Mouse (Mus musculus) c-Kit-positive CD71-positive TER-119-negative erythroid progenitor cells, embryonic 14.5 days (primary cell): ENCODE data around the gene Pcnx.

Source experiments
- DNase-seq: peaks from one replicate; pipeline ENCODE4 v3.0.0-alpha.2; 2013; ENCODE audit warnings: low read depth

The Pcnx gene

DNA sequence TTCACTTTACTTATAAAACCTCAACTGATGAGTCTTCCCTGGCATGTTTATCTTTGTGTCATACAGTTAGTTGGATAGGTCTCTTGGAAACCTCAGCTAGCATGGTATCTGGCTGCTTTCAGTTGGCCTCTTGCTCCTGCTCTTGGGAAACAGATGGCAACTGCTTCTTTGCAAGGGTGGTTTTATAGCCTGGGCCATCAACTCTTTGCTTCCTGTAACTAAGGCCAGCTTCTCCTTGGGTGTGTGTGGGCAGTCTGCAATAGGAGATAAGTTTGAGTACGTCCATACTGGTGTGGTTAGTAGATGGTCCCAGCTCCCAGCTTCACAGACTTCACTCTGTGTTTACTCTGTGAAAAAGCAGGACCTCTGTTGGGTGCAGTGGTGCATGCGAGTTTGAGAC, 46.0 kb downstream of the Pcnx start:
- no peak for DNase-seq

DNA sequence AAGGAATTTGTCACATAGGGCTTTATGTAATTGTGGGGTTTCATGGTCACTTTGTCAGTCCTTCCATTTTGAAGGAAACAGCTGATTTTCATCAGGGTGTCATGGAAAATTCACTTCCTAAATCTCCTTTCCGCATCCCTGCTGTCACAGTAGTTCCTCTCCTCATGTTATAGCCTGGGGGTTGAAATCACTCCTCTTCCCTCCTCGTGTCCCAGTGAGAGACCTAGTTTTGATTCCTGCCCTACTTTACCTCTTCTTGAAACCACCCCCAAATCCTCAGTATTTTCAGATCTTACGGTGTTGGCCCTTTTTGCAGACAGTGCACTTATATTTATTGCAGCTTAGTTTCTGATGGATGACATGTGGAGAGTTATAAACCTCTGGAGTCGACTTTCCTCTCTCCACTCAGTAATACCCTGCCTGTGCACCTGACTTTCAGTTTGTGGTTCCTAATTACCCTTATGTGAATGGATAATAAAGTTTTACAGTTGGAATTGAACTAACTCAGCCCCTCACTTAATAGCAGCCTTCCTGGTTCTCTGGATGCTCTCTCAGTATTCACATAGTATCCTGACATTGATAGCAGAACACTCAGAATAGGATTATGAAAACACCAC, 48.0 kb downstream of the Pcnx start:
- no peak for DNase-seq

DNA sequence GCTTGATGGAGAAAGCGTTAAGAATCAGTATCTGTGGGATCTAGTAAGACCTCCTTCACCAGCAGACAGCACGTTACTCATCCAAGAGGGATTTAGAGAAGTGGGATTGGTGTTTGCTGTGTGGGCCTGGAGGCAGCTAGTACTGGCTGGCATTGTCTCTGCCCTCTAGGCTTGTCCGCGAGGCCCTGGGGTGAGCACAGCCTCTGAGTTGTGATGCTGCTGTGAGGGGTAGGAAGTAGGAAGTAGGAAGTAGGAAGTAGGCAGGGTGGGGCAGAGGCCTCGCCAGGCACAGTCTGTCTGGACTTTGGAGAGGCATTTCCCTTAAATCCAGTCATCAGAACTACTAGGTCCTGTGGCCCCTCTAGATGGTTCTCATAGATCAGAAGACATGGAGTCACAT, 50.6 kb downstream of the Pcnx start:
- DNase-seq, result no peak

DNA sequence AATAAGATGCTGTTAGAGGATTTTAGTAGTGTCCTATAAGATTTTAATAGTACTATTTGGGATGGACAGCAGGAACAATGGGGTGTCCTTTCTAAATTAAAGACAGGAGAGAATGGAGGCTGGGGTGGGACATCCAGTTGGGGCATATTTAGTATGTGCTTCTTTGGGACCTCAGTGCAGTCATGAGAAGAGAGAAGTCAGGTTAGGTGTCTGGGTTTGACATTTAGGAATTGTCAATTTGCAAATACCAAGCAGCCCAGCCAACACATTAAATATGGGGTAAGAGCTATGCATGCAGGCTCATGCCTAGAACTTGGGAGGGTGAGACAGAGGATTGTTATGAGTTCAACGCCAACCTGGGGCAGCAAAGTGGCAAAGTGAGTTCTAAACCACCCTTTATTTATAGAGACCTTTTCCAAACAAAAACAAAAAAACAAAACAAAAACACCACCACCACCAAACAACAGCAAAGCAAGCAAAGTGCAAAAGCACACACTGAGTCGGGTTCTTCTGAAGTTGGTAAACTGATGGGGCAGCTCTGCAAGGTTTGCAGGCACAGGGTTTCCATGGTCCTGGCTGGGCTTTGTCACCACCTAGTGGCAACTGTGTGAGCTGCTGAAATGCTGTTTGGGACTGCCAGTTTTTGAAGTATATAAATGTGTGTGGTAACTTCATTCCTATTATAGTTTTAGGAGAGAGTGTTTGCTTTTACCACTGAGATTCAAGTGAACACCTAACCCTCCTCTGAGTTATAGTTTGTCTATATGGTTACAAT, 55.5 kb downstream of the Pcnx start:
- DNase-seq, result peak; percentile 45

DNA sequence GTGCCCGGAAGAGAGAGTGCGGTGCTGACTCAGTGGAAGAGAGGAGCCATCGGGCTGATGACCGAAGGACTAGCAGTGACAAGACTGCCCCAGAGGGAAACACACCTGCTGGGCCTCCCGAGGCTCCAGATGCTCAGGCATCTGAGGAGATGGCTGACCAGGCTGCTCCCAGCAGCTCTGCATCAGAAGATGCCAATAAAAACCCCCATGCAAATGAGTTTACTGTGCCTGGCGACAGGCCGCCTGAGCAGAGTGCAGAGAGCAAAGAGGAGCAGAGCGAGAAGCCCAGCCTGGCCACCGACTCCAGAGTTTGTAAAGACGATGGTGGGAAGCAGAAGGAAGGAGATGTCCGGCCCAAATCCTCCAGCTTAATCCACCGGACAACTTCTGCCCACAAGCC, 58.5 kb downstream of the Pcnx start:
- no peak for DNase-seq

DNA sequence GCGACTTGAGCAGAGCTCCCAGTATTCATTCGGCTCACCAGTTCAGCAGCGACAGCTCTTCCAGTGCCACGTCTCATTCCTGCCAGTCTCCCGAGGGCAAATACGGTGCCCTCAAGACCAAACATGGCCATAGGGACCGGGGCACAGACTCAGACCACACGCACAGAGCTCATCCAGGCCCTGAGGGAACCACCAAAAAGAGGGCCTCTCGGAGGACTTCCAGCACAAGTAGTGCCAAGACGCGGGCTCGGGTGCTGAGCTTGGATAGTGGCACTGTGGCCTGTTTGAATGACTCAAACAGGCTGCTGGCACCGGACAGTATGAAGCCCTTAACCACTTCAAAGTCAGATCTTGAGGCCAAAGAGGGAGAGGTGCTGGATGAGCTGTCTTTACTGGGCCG, 59.1 kb downstream of the Pcnx start:
- no peak for DNase-seq

DNA sequence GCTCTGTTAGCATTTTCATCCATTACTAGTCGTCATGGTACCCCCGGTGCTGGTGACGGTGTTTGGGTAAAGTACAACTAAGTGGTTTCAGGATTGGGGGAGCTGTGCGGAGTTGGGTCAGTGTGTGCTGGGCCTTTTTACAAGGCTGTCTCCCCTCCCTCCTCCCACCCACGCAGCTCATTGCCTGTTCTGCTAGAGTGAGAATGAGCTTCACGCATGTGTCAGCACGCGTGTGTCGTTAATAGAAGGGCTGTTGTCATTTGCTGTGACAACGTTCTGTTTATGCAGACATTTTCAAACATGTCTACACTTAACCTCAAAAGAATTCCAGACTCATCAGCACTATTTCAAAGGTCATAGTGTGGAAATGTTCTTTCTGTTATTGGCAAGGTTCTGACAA, 60.2 kb downstream of the Pcnx start:
- DNase-seq, result no peak

DNA sequence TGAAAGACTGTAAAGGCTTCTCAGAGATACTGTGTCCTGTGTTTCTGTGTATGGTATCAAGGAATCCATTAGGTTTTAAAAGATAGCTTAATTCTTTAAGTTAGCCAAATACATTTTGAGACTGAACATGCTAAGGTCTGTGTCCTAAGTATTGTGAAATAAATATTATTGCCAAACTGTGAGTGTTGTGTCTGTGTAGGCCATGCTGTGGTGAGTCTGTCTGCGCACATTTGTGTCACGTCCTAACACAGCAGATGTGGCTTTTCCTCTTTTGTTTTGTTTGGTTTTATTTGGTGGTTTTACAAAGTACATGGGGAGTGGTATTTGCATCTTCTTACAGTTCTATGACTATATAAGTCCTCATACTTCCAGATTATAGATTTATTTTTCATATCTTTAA, 60.8 kb downstream of the Pcnx start:
- no peak for DNase-seq

DNA sequence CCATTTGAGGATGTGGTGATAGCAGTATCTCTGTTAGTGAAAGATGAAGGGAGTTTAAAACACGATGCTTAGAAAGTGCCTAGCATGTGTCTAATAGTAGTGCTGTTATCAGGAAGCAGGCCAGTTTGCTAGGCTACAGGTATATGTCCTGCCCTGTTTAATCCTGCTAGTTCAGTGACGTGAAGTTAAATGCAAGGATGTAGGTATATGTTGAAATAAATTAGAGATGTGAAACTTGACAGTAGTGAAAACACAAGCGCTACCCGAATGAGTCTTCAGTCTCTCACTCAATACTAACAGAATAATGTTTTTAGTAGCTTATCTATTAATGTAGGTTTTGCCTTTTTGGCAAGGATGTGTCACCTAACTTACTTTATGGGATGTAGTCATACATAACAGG, 62.0 kb downstream of the Pcnx start:
- no peak for DNase-seq

DNA sequence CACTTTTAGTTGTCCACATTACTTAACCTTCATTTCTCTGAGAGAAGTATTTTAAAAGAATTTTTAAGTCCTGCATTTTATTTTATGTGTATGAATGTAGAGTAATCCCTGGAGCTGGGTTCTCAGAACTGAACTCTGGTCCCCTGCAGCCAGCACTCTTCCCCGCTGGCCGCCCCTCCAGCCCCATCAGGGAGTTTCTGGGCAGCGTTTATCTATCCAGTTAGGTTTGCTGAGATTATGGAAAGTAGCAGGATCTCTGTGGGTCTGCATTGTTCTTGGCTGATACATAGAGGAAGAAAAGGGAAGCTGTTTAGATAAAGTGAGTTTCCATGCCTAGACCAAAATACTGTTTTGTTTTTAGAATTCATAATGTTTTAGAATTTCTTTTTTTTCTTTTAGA, 63.0 kb downstream of the Pcnx start:
- DNase-seq, result no peak

DNA sequence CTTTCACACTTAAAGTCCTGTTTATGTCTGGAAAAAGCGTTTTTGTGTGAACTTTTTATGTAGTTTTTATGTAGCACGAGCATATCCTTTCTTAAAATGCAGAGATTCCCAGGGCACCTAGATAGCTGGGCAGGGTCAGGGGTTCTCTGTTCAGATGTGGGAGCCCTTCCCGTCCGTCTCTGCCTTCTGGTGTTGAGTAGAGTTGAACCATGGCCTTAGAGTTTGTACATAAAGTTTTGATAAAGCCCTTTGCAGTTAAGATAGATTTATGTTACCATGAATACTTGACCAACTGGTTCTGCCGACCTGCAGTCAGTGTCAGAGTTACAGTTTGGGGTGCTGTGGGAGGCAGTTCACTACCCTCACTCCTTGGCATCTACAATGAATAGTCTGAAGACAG, 67.3 kb downstream of the Pcnx start:
- DNase-seq, result no peak

DNA sequence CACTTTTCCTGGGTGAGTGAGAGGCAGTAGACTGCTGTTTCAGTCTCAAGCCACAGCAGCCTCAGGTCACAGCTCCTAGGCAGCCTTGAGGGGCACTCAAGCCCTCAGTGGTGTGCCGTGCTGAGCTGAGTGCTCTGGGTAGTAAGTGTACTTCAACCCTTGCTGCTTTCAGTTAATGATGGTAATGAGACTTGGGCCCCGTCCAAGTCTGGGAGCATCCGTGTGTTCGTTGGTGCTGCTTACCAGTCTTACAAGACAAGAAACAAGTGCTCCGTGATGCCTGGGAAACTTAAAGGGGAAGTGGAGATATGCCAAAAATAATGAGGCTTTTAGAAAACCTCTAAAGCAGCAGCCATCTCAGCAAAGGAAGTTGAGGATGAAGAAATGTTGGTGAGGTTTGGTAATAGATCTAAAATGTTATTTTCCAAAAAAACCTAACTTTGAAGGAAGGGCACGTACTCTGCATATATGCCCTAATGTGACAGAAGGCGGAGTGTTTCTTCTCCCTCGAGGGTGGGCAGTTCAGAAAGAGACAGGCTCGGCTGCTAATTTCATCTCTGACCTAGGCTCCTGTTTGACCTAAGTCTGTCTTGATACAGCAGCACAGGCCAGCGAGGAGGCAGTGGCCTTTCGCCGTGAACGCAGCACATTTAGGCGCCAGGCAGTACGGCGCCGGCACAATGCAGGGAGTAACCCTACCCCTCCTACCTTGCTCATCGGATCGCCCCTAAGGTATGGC, 68.0 kb downstream of the Pcnx start:
- DNase-seq, result no peak

DNA sequence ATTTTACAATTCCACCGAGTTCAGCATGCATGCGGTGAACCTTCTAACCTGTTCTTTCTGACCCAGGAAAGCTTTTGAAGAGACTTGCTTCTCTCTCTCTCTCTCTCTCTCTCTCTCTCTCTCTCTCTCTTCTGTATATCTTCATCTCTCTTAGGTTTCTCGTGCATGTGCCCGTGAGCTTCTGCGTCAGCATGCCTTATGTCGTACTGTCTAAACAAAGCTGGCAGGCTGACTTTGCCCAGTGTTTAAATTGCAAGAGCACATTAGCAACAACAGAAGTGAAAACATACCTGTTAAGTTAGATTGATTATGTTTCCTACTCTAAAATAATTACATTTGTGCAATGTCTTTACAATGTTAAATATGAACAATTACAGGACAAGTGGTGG, 68.6 kb downstream of the Pcnx start:
- DNase-seq, result no peak

DNA sequence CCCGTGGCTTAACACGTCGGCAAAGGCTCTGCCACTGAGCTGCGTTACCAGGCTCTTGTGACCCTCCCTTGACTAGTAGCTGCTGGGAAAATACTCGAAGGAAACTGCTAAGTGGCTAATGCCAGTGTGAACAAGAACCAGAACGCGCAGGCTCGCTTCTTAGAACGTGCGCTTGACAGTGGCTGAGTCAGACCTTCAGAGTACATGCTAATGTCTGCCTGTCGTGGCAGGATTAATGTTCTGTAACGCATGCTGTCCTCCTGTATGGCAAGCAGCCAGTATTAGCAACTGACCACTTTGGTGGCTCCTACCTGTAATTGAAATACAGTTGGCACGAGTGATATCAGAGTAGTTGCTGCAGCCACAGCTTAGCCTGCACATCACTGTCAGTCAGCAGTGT, 72.2 kb downstream of the Pcnx start:
- DNase-seq, result no peak

DNA sequence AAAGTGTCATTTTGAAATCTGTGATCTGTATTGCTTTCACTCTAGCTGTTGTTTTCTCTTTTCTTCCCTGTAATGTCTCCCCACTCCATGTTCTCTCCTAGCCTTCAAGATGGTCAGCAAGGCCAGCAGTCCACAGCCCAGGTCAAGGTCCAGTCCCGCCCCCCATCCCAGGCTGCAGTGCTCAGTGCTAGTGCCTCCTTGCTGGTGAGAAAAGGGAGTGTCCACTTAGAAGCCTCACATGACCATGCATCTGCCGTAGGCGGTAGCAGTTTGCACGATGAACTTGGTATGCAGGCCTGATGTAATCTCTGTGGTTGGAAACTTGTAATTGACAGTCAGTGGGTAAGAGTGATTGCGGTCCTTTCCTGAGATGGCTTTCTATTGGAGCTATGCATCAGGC, 73.6 kb downstream of the Pcnx start:
- no peak for DNase-seq

DNA sequence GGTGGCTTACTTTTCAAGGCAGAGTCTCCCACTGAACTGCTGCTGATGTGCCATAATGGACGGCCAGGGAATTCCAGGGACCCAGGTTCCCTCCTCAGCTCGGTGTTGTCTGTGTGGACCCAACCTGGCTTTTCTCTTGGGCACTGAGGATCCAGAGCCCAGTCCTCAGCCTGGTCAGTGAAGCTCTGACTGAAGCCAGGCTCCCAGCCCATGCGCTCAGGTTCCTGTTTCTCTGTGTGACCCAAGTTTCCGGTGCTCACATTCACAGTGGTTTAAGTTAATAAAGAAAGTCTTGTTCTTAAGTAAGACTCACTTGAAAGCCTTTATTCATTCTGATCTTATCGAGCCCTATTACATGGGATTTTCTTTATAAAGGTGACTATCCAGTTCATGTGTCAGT, 74.7 kb downstream of the Pcnx start:
- DNase-seq, result no peak

DNA sequence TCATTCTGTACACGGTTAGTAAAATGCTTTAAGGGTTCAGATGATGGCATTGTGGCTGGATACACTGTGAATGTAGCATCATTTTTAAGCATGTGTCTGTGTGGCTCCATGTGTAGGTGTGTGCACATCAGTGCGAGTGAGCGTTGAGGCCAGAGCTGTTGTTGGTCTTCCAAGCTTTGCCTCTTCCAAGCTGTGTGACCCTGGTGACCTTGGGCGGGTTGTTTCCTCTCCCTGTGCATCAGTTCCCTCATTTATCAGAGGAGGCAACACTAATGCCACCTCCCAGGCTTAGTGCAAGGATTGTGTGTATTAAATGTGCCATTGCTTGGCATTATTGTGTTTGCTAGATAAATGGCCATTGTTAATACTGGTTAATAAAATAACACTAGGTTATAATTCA, 76.2 kb downstream of the Pcnx start:
- DNase-seq, result no peak

DNA sequence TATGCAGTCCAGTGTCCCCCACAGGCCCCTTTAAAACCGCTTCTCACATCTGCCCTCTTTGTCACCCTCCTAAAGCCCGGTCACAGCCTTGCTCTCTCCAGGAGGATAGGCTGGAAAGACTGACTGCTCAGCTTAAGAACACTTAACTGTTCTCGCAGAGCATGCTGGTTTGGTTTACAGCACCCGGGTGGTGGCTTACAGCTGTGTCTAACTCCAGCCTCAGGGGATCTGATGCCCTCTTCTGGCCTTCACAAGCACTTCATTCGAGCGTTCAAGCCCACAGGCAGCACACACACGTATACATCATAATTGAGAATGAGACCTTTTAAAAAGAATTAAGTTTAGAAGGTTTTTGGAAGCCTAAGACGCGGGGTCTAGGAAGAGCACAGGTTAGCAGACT, 81.4 kb downstream of the Pcnx start:
- DNase-seq, result no peak

DNA sequence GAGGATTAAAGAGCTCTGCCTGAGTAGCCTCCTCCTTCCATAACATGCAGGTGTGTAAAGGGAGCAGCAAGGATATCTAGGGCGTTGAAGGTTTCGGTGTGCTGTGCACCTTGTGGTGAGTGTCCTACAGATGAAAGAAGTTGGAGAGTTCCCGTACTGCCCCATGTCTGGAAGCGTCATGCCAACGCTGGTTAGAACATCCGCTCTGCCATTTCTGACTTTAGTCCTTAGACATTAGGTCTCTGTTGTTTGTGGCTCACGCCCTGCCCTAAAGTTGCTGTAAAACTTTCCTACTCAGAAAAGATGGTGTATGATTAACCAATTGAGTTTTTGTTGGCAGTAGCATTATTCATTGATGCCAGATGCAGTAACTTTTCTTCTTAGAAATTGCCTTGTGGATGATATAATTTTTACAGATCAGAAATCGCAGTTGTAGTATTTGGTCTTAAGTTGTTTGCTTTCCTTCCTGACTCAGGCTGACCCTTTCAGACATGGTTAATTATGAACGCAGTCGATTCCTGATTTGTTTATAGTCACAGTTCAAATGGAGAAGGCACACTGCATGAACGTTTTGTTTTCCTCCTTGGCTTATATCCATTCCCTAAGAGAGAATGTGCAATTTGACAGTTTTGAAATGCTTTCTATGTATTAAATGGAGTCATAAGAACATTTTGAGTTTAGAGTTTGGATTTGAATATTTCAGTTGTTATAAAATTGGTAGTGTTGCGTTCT, 83.7 kb downstream of the Pcnx start:
- no peak for DNase-seq

DNA sequence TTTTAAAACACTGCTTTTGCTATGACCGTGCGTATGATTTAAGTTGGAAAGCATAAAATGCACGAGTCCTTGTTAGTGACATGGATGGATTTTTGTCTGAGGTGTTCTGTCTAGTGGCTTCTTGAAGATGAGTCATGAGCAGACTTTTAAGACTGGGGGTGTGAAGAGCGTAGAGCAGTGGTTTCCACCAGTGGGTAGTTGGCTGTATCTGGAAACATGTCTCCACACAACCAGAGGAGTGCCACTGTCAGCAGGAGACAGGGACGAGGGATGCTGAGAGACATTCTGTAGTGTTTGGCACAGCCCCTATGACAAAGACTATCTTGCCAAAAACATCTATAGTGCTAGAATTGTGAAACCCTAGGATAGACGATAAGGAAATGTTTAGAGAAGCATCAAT, 89.2 kb downstream of the Pcnx start:
- DNase-seq, result no peak

DNA sequence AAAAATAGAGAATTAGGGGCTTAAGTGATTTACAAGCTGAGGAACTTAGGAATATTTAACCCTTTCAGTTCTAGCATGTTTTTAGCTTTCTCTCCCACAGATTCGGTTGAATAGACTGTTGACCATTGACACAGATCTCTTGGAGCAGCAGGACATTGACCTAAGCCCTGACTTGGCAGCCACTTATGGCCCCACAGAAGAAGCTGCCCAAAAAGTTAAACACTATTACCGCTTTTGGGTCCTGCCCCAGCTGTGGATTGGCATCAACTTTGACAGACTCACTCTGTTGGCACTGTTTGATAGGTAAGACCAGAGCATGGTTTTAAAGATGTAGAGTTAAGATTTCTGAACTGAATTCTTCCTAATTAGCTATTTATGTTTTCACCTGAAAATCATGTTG, 90.2 kb downstream of the Pcnx start:
- DNase-seq, result no peak

DNA sequence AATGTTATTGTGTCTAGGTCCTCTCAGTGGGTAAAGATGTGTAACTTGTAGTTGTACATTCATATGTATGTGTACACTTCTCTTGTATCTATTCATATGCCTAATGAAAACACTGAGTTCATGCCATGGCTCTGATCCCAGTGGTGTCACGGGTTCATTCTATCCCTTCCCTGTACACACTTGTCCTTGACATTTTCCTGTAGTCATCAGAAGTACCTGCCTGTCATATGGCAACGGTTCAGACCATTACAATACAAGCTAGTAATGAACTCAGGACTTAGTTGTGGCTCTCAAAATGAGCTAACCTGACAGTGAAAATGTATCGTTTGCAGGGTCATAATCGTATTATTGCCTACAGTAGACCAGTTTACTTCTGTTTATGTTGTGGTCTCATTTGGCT, 98.5 kb downstream of the Pcnx start:
- no peak for DNase-seq

DNA sequence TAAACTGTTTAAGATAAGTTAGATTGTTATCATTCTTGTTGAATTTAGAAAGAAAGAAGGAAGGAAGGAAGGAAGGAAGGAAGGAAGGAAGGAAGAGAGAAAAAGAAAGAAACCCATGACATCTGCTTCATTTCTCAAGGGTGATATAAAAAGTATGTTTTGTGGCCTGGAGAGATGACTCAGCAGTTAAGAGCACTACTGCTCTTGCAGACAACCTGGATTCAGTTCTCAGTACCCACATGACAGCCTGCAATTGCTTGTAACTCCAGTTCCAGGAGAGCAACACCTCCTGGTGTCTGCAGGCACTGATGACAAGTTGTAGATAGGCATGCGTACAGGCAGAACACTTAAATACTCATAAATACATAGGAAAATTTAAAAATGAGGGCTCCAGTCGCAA, 105.6 kb downstream of the Pcnx start:
- no peak for DNase-seq
